Mouse (Mus musculus) myocyte (in vitro differentiated cells): ENCODE measurements around the gene Eif2ak1. TPM values are rescaled to one million over a fixed set of nuclear protein-coding genes. Genes with fewer than 3 reads are reported as not detected.

ENCODE experiments used
- H3K27me3 ChIP-seq: one replicate; pipeline ENCODE4 v1.6.1; 2011; ENCODE audit not compliant: control insufficient read depth, insufficient read depth, insufficient read length
- H3K36me3 ChIP-seq: one replicate; pipeline ENCODE4 v1.6.1; 2011; ENCODE audit not compliant: control insufficient read depth, insufficient read depth
- H3K4me2 ChIP-seq: one replicate; pipeline ENCODE4 v1.6.1; 2011; ENCODE audit warnings: low read depth, control low read depth
- H3K4me3 ChIP-seq: one replicate; pipeline ENCODE4 v1.5.1; 2011; ENCODE audit warnings: mild to moderate bottlenecking, control low read depth, moderate library complexity
- H3K79me2 ChIP-seq: one replicate; pipeline ENCODE4 v1.6.1; 2011; ENCODE audit not compliant: control insufficient read depth, insufficient read depth
- H3ac ChIP-seq: one replicate; pipeline ENCODE4 v1.6.1; 2011; ENCODE audit not compliant: control insufficient read depth, insufficient read length
- CEBPB ChIP-seq: IDR thresholded peaks from 2 replicates; pipeline ENCODE4 v1.6.1; 2011; ENCODE audit warnings: mild to moderate bottlenecking, moderate library complexity; ENCODE audit not compliant: poor library complexity, insufficient read depth, severe bottlenecking
- E2F4 ChIP-seq: IDR thresholded peaks from one replicate; pipeline ENCODE4 v1.6.1; 2011; ENCODE audit warnings: mild to moderate bottlenecking, control low read depth, moderate library complexity; ENCODE audit not compliant: insufficient read depth
- MAX ChIP-seq: IDR thresholded peaks from one replicate; pipeline ENCODE4 v1.6.1; 2011; ENCODE audit warnings: low read depth, mild to moderate bottlenecking, control low read depth
- MYOD1 ChIP-seq, 3 experiments: IDR thresholded peaks; one replicate each; pipeline ENCODE4 v1.6.1; 2011; ENCODE audit warnings: control low read depth in 2 of 3, low read depth in 2 of 3, mild to moderate bottlenecking in 2 of 3, moderate library complexity in 1 of 3; ENCODE audit not compliant: insufficient read length in 2 of 3, control insufficient read depth in 1 of 3
- MYOG ChIP-seq, 3 experiments: IDR thresholded peaks; one replicate each; pipeline ENCODE4 v1.6.1; 2011; ENCODE audit warnings: control low read depth in 2 of 3, low read depth in 2 of 3, mild to moderate bottlenecking in 2 of 3; ENCODE audit not compliant: insufficient read length in 2 of 3, control insufficient read depth in 1 of 3, insufficient read depth in 1 of 3
- POLR2A ChIP-seq: IDR thresholded peaks from one replicate; pipeline ENCODE4 v1.6.1; 2011; ENCODE audit warnings: low read depth, mild to moderate bottlenecking, control low read depth, moderate library complexity; ENCODE audit not compliant: insufficient read length
- POLR2AphosphoS2 ChIP-seq: IDR thresholded peaks from one replicate; pipeline ENCODE4 v1.6.1; 2011; ENCODE audit warnings: low read depth, control low read depth; ENCODE audit not compliant: insufficient read length
- REST ChIP-seq: IDR thresholded peaks from one replicate; pipeline ENCODE4 v1.6.1; 2011; ENCODE audit warnings: mild to moderate bottlenecking, control low read depth, moderate library complexity; ENCODE audit not compliant: insufficient read depth, insufficient read length
- SRF ChIP-seq: IDR thresholded peaks from one replicate; pipeline ENCODE4 v1.6.1; 2011; ENCODE audit warnings: low read depth; ENCODE audit not compliant: control insufficient read depth, insufficient read length
- TCF12 ChIP-seq: IDR thresholded peaks from one replicate; pipeline ENCODE4 v1.6.1; 2011; ENCODE audit warnings: mild to moderate bottlenecking, control low read depth; ENCODE audit not compliant: poor library complexity, insufficient read depth, severe bottlenecking
- TCF3 ChIP-seq: IDR thresholded peaks from one replicate; pipeline ENCODE4 v1.6.1; 2011; ENCODE audit warnings: low read depth, control low read depth; ENCODE audit not compliant: insufficient read length
- USF1 ChIP-seq: IDR thresholded peaks from one replicate; pipeline ENCODE4 v1.6.1; 2011; ENCODE audit warnings: low read depth, mild to moderate bottlenecking, control low read depth, moderate library complexity
- polyA plus RNA-seq: library from polyadenylated mRNA; unstranded; fragments of >200 nt; fragmentation: generic; extraction: Trizol; gene quantifications from one replicate; pipeline ENCODE4 v1.2.1, GENCODE M21; 2012; ENCODE audit warnings: missing spikeins

Eif2ak1 gene
- polyA plus RNA-seq, 1 experiment = 17.0 TPM

GRCm38 (mm10) chr5:143893396-143893795 is 75.8 kb downstream of the Eif2ak1 start:
- no peaks in the 10 kb centered on the region for H3K79me2 ChIP-seq
- no peak overlapping the region for H3K4me2 ChIP-seq
- peaks cover 23% of the 10 kb centered on the region for H3K36me3 ChIP-seq
- no peak overlapping the region for H3K4me3 ChIP-seq
- no peak for TF ChIP-seq TCF3
- no peak for TF ChIP-seq MYOD1 (IDR thresholded peaks at IDR 0.05; ENCODE audit: control insufficient read depth in 1 of 3, insufficient read length in 2 of 3, low read depth in 2 of 3)
- TF ChIP-seq SRF = no peak
- no peak for TF ChIP-seq POLR2AphosphoS2
- TF ChIP-seq REST = no peak
- TF ChIP-seq E2F4 = no peak
- H3ac ChIP-seq = no peak overlapping the region
- H3K27me3 ChIP-seq = no peaks in the 10 kb centered on the region

- no peak within 1 kb of the TSS for H3K4me2 ChIP-seq
- H3K4me3 ChIP-seq = no peak within 1 kb of the TSS
- no peaks in the 10 kb centered on the region for H3K27me3 ChIP-seq
- H3K36me3 ChIP-seq = peaks cover 21% of the 10 kb centered on the region
- H3ac ChIP-seq = no peak within 1 kb of the TSS
- TF ChIP-seq MYOG (IDR thresholded peaks at IDR 0.05; ENCODE audit: control insufficient read depth in 1 of 3, insufficient read depth in 1 of 3, insufficient read length in 2 of 3, low read depth in 2 of 3) = no peak
- TF ChIP-seq USF1 = no peak
- TF ChIP-seq TCF12 = no peak
- TF ChIP-seq SRF = no peak
- TF ChIP-seq TCF3 = no peak
- TF ChIP-seq MYOD1 (IDR thresholded peaks at IDR 0.05; ENCODE audit: control insufficient read depth in 1 of 3, insufficient read length in 2 of 3, low read depth in 2 of 3) = no peak
- H3K79me2 ChIP-seq = no peaks in the 10 kb centered on the region
Observed at GRCm38 (mm10) chr5:143897635-143898330, 80.2 kb downstream of the Eif2ak1 start, which contains the start of gene Ankrd61. Gene Ankrd61 (minus strand): TSS chr5:143897685.

- peaks cover 24% of the 10 kb centered on the region for H3K36me3 ChIP-seq
- H3K4me2 ChIP-seq = no peak overlapping the region
- peaks cover 6% of the 10 kb centered on the region for H3K79me2 ChIP-seq
- H3K4me3 ChIP-seq = no peak overlapping the region
- no peak overlapping the region for H3ac ChIP-seq
- no peaks in the 10 kb centered on the region for H3K27me3 ChIP-seq
- TF ChIP-seq E2F4 (no peak), CEBPB (no peak), USF1 (no peak), POLR2AphosphoS2 (peak; percentile 9), MYOD1 (IDR thresholded peaks at IDR 0.05; ENCODE audit: control insufficient read depth in 1 of 3, insufficient read length in 2 of 3, low read depth in 2 of 3) (peak in 2 of 3 experiments; percentile 75 to 87), TCF12 (no peak), SRF (no peak), TCF3 (no peak), MAX (no peak), REST (no peak), MYOG (IDR thresholded peaks at IDR 0.05; ENCODE audit: control insufficient read depth in 1 of 3, insufficient read depth in 1 of 3, insufficient read length in 2 of 3, low read depth in 2 of 3) (peak; percentile 75 to 81 (median 80)), POLR2A (no peak)
Observed at GRCm38 (mm10) chr5:143902111-143902510, 84.5 kb downstream of the Eif2ak1 start.

- no peak overlapping the region for H3ac ChIP-seq
- H3K36me3 ChIP-seq = peaks cover 24% of the 10 kb centered on the region
- H3K4me2 ChIP-seq = no peak overlapping the region
- no peak overlapping the region for H3K4me3 ChIP-seq
- TF ChIP-seq POLR2AphosphoS2 (no peak), TCF12 (no peak), USF1 (no peak), TCF3 (no peak), MAX (no peak), E2F4 (no peak), POLR2A (no peak), MYOD1 (IDR thresholded peaks at IDR 0.05; ENCODE audit: control insufficient read depth in 1 of 3, insufficient read length in 2 of 3, low read depth in 2 of 3) (no peak), CEBPB (no peak), REST (no peak), MYOG (IDR thresholded peaks at IDR 0.05; ENCODE audit: control insufficient read depth in 1 of 3, insufficient read depth in 1 of 3, insufficient read length in 2 of 3, low read depth in 2 of 3) (no peak), SRF (no peak)
- H3K27me3 ChIP-seq = no peaks in the 10 kb centered on the region
- peaks cover 21% of the 10 kb centered on the region for H3K79me2 ChIP-seq
Observed at GRCm38 (mm10) chr5:143903813-143904212, 86.2 kb downstream of the Eif2ak1 start.

GRCm38 (mm10) chr5:143906429-143906828 is 88.8 kb downstream of the Eif2ak1 start:
- Histone ChIP-seq H3K79me2 (peaks cover 26% of the 10 kb centered on the region), H3ac (no peak overlapping the region), H3K36me3 (peaks cover 16% of the 10 kb centered on the region), H3K27me3 (no peaks in the 10 kb centered on the region), H3K4me3 (no peak overlapping the region), H3K4me2 (peak overlapping the region; percentile 38)
- TF ChIP-seq REST = no peak
- no peak for TF ChIP-seq USF1
- no peak for TF ChIP-seq TCF12
- TF ChIP-seq POLR2AphosphoS2 = no peak
- no peak for TF ChIP-seq MAX
- no peak for TF ChIP-seq TCF3
